ENCODE assay signal across 21 mouse cellular contexts in the genomic region with DNA sequence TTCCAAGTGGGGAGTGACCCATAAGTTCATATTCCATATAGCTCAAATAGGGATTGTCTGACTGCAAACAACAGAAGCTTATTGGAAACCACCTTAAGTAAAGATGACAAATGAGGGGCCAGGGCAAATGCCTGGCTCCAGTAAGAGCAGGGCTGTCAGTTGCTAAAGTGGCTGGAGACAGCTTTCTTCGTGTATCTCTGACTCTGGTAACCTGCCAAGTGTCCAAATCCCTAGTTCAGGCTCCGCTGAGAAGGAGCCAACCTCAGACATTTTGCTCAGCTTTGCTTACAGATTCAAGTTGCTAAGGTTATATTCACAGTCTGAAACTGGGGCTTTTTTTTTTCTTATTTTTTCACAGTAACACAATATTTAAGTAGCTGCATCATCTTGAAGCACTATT. TPM values are rescaled to one million over a fixed set of nuclear protein-coding genes. Genes with fewer than 3 reads are reported as not detected.
DNase-seq lines count a peak whose midpoint lies in the region; ATAC-seq lines count a peak whose summit lies in the region.
"Had no signal": no experiment of that assay in that cellular context is flagged by ENCODE, and none has a peak within 500 bp of the region (broad histone marks: within the 10 kb centered on the region; RNA-seq: fewer than 3 reads in every experiment).

No protein-coding gene starts in this region.

- no peaks in the 10 kb centered on the region for H3K36me3 ChIP-seq in heart, embryonic 10.5 days
- H3K36me3 ChIP-seq in lung, embryonic 16.5 days (ENCODE audit: control insufficient read depth, insufficient read depth, low read length): no peaks in the 10 kb centered on the region
- H3K36me3 ChIP-seq: G1E; heart, embryonic 13.5 days; hindbrain, embryonic 10.5 days; intestine, embryonic 15.5 days had no signal

- peak; percentile 77 for ATAC-seq in lung, embryonic 16.5 days (ENCODE audit: low read depth)
- no peak for ATAC-seq in activated CD4-positive, CD25-positive, alpha-beta regulatory T cell, adult 4 months
- ATAC-seq: CD4-positive, CD25-positive, alpha-beta regulatory T cell, adult 4 months; forebrain, postnatal 0 days; intestine, embryonic 15.5 days had no signal

- no peak overlapping the region for H3K4me3 ChIP-seq in heart, embryonic 10.5 days
- no peak overlapping the region for H3K4me3 ChIP-seq in lung, embryonic 16.5 days (ENCODE audit: low read length)
- H3K4me3 ChIP-seq: gastrocnemius, adult 2 months; heart, embryonic 13.5 days; hindbrain, embryonic 10.5 days; intestine, embryonic 15.5 days had no signal

- WGBS in heart, embryonic 10.5 days: 57% methylated on average over 2 of the region's 2 CpGs
- WGBS in lung, embryonic 16.5 days: 28% methylated on average over 2 of the region's 2 CpGs

- H3K9me3 ChIP-seq in heart, embryonic 10.5 days: no peaks in the 10 kb centered on the region
- H3K9me3 ChIP-seq in lung, embryonic 16.5 days (ENCODE audit: control insufficient read depth, low read length): no peaks in the 10 kb centered on the region
- H3K9me3 ChIP-seq: G1E; heart, embryonic 13.5 days; hindbrain, embryonic 10.5 days; intestine, embryonic 15.5 days had no signal

- peak; percentile 7 for DNase-seq in adrenal gland, postnatal 10 days
- no peak for DNase-seq in adrenal gland, postnatal 25 days
- peak; percentile 13 for DNase-seq in heart, postnatal 4 days
- DNase-seq in heart, embryonic 10.5 days (ENCODE audit: low spot score): no peak
- DNase-seq in lung, postnatal 25 days (ENCODE audit: low spot score): peak; percentile 8
- DNase-seq in urinary bladder, adult 18-20 months (ENCODE audit: low spot score in 2 of 2): no peak
- DNase-seq: adrenal gland, adult 8-10 months; B cell, adult 2 months; cerebellum, adult 18-20 months; cerebellum, adult 9-11 months; forebrain, postnatal 0 days; gastrocnemius, adult 2 months; gastrocnemius, postnatal 25 days had no signal

- H3K4me2 ChIP-seq in lung, embryonic 16.5 days (ENCODE audit: low read depth, low read length): no peak overlapping the region
- H3K4me2 ChIP-seq: heart, embryonic 13.5 days; hindbrain, embryonic 14.5 days; intestine, embryonic 15.5 days had no signal

- no peak overlapping the region for H3K9ac ChIP-seq in lung, embryonic 16.5 days (ENCODE audit: low read length)
- H3K9ac ChIP-seq: forebrain, postnatal 0 days; heart, embryonic 13.5 days; hindbrain, embryonic 14.5 days; intestine, embryonic 15.5 days had no signal

- no peaks in the 10 kb centered on the region for H3K4me1 ChIP-seq in heart, embryonic 10.5 days
- peaks cover 7% of the 10 kb centered on the region for H3K4me1 ChIP-seq in lung, embryonic 16.5 days (replicated peaks; ENCODE audit: control insufficient read depth, insufficient read depth, low read length)

- H3K27ac ChIP-seq in heart, embryonic 10.5 days: no peak overlapping the region
- H3K27ac ChIP-seq in lung, embryonic 16.5 days (ENCODE audit: low read length): no peak overlapping the region
- H3K27ac ChIP-seq: gastrocnemius, adult 2 months; heart, embryonic 13.5 days; hindbrain, embryonic 10.5 days; hindbrain, embryonic 14.5 days; intestine, embryonic 15.5 days had no signal

- H3K27me3 ChIP-seq in heart, embryonic 10.5 days (ENCODE audit: insufficient read depth, poor library complexity, severe bottlenecking): no peaks in the 10 kb centered on the region
- H3K27me3 ChIP-seq in lung, embryonic 16.5 days (ENCODE audit: control insufficient read depth, insufficient read depth, low read depth, low read length): no peaks in the 10 kb centered on the region
- H3K27me3 ChIP-seq: heart, embryonic 13.5 days; intestine, embryonic 15.5 days had no signal

RNA-seq across cellular contexts. Expression of a gene that starts 12.7 kb away (rescaled TPM):
- 1 to 10 TPM; 9.1 to 9.8 TPM for total RNA-seq in adrenal gland, postnatal 10 days (2021)
- total RNA-seq in adrenal gland, postnatal 25 days (2021): 11.0 and 12.5 TPM in 2 replicates
- total RNA-seq in heart, postnatal 4 days (2021): under 1 TPM; 0.48 to 0.88 TPM
- polyA plus RNA-seq in heart, embryonic 10.5 days (2016; fragmentation: Nextera tagmentation; extraction: Ambion mirVana): 1.0 and 4.7 TPM in 2 replicates
- 12.0 and 13.9 TPM in 2 replicates for polyA plus RNA-seq in lung, embryonic 16.5 days (2015; fragmentation: Nextera tagmentation; extraction: Ambion mirVana)
- polyA plus RNA-seq in activated CD4-positive, CD25-positive, alpha-beta regulatory T cell, adult 4 months (2017; shearing (Covaris generic)): under 1 TPM in 1 of 2 experiments, not detected in 1; 0.56 TPM

RNA-seq across cellular contexts. Expression of a gene that starts 45.4 kb away (rescaled TPM):
- total RNA-seq in adrenal gland, postnatal 10 days (2021): 10 to 100 TPM; 61.9 to 70.4 TPM
- 75.9 and 81.4 TPM in 2 replicates for total RNA-seq in adrenal gland, postnatal 25 days (2021)
- total RNA-seq in heart, postnatal 4 days (2021): 10 to 100 TPM; 53.7 to 53.8 TPM
- 78.6 and 95.8 TPM in 2 replicates for polyA plus RNA-seq in heart, embryonic 10.5 days (2016; fragmentation: Nextera tagmentation; extraction: Ambion mirVana)
- 77.7 and 99.1 TPM in 2 replicates for polyA plus RNA-seq in lung, embryonic 16.5 days (2015; fragmentation: Nextera tagmentation; extraction: Ambion mirVana)
- polyA plus RNA-seq in activated CD4-positive, CD25-positive, alpha-beta regulatory T cell, adult 4 months (2017; shearing (Covaris generic)): 10 to 100 TPM; 63.6 to 69.8 TPM

Comparison
In these comparisons a context has a peak if more than half of its experiments do, and no peak if none do; other contexts are left out.
1. DNase-seq: peak in adrenal gland, postnatal 10 days (single experiment), heart, postnatal 4 days (single experiment) and lung, postnatal 25 days (single experiment); none in adrenal gland, postnatal 25 days (single experiment), heart, embryonic 10.5 days (single experiment) and urinary bladder, adult 18-20 months (0 of 2).